Mouse (Mus musculus): ENCODE measurements around the gene Rpl23a. TPM values are rescaled to one million over a fixed set of nuclear protein-coding genes. Genes with fewer than 3 reads are reported as not detected.

Gene Rpl23a
- polyA plus RNA-seq, 1 experiment, result 312 TPM

DNA sequence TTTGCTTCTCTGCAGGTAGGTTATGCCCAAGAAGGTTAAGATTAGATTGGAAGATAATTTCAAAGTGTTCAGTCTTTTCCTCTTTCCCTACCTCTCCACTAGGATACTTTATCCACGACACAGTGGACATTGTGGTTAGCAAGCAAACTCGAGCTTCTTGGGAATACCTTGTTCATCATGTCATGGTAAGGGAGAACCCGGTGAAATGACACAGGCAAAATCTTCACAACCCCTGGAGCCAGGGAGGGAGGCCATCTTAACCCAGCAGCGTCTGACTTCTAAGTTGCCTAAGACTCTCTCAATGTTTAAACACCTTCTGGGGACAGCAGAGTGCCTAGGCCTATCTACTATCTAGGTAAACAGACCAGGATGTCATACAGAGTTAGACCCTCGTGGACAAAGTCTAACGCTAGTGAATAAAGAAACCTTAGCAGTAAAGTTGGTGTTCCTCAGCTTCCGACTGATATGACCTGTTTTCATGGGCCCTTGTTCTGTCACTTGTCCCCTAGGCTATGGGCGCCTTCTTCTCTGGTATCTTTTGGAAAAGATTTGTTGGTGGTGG lies 3.9 kb downstream of the Rpl23a start:
- H3K4me3 ChIP-seq (ENCODE audit: control insufficient read depth, insufficient read depth, low read length), result no peak overlapping the region
- H3K27me3 ChIP-seq (ENCODE audit: control insufficient read depth, insufficient read depth, low read length), result no peaks in the 10 kb centered on the region
- 58% methylated on average over 8 of the region's 8 CpGs for WGBS
- no peak for DNase-seq
- no peak for TF ChIP-seq CTCF (IDR thresholded peaks at IDR 0.05; ENCODE audit: borderline replicate concordance, control insufficient read depth, extremely low read depth, insufficient read depth, low read length, poor library complexity)
- no peak for TF ChIP-seq POLR2A (IDR thresholded peaks at IDR 0.05; ENCODE audit: control insufficient read depth, extremely low read depth, insufficient read depth, low read length, poor library complexity)
- no peak overlapping the region for H3K27ac ChIP-seq (ENCODE audit: control insufficient read depth, insufficient read depth, low read length)
- H3K36me3 ChIP-seq (ENCODE audit: control insufficient read depth, insufficient read depth, low read length), result peaks cover 17% of the 10 kb centered on the region
- peaks cover 15% of the 10 kb centered on the region for H3K4me1 ChIP-seq (replicated peaks; ENCODE audit: control insufficient read depth, insufficient read depth, low read length)

DNA sequence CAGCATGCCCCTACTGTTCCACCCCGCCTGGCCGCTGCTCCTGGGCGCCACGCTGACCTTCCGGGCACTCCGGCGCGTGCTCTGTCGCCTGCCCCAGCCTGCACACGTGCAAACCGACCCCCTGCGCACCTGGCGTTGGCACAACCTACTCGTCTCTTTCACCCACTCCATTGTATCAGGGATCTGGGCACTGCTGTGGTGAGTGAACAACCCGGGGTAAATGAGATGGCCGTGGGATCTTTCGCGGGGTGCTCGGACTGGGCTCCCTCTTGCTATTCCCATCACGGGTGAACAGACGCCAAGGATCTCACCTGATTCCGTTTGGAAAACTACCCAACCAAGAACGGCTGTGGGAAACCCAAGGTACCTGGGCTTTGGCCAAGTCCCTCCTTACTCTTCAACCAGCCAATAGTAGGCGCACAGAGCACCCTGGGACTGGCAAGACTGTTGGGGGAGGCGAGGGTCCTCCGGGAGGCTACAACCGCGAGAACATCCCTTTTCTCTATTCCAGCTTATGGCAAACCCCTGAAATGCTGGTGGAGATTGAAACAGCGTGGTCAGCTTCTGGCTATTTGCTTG lies 4.4 kb downstream of the Rpl23a start:
- TF ChIP-seq CTCF (IDR thresholded peaks at IDR 0.05; ENCODE audit: borderline replicate concordance, control insufficient read depth, extremely low read depth, insufficient read depth, low read length, poor library complexity) (no peak), POLR2A (IDR thresholded peaks at IDR 0.05; ENCODE audit: control insufficient read depth, extremely low read depth, insufficient read depth, low read length, poor library complexity) (no peak)
- Histone ChIP-seq H3K27me3 (ENCODE audit: control insufficient read depth, insufficient read depth, low read length) (no peaks in the 10 kb centered on the region), H3K4me3 (ENCODE audit: control insufficient read depth, insufficient read depth, low read length) (peak overlapping the region; percentile 62), H3K27ac (ENCODE audit: control insufficient read depth, insufficient read depth, low read length) (peak overlapping the region; percentile 26), H3K36me3 (ENCODE audit: control insufficient read depth, insufficient read depth, low read length) (peaks cover 17% of the 10 kb centered on the region), H3K4me1 (replicated peaks; ENCODE audit: control insufficient read depth, insufficient read depth, low read length) (peaks cover 15% of the 10 kb centered on the region)
- DNase-seq, result peak; percentile 42
- WGBS, result 2% methylated on average over 29 of the region's 29 CpGs

DNA sequence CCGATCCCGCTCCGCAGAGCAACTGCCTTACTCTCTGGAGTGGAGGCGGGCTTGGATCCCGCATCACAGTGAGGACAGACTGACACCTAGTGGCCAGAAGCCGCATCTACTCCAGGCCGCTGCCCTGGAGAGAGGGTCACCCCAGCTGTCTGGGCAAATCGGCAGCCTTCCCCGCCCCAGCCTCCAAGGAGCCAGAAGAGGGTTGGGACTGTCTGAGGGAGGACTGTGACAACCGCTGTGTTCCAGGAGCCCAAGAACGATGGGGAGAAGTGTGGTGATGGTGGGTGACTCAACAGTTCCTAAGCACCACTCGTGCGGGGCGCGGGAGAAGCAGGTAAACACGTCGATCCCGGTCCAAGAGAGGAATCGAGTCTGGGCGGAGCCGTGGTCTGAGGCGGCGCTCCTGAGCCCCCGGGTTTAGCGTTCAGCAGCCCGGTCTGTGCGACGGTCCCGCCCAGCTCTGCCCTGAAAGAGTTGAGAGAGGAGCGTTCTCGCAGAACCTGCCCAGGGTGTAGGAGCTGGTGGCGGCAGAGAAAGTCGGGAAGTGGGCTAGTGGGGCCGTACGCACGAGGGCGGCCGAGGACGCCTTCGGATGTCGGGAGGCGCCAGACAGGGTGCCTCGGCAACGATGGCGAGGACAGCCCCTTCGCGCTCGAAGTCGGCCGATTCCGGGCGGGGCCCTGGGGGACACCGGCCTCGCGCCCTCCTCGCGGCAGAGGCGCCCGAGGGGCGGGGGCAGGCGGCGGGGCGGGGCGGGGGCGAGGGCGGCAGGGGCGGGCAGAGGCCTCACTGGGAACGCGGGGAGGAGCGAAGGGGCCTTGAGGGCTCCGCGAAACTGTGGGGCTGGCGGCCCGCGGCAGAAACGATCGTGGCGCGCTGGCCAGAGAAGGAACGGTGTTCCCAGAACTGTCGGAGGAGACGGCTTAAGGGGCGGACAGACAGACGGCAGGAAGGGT lies 5.2 kb downstream of the Rpl23a start:
- 1% methylated on average over 75 of the region's 84 CpGs for WGBS
- Histone ChIP-seq H3K27me3 (ENCODE audit: control insufficient read depth, insufficient read depth, low read length) (no peaks in the 10 kb centered on the region), H3K27ac (ENCODE audit: control insufficient read depth, insufficient read depth, low read length) (peak overlapping the region; percentile 48), H3K36me3 (ENCODE audit: control insufficient read depth, insufficient read depth, low read length) (peaks cover 17% of the 10 kb centered on the region), H3K4me1 (replicated peaks; ENCODE audit: control insufficient read depth, insufficient read depth, low read length) (peaks cover 15% of the 10 kb centered on the region), H3K4me3 (ENCODE audit: control insufficient read depth, insufficient read depth, low read length) (peak overlapping the region; percentile 62)
- DNase-seq, result peak; percentile 94
- peak; percentile 93 for TF ChIP-seq CTCF (IDR thresholded peaks at IDR 0.05; ENCODE audit: borderline replicate concordance, control insufficient read depth, extremely low read depth, insufficient read depth, low read length, poor library complexity)
- TF ChIP-seq POLR2A (IDR thresholded peaks at IDR 0.05; ENCODE audit: control insufficient read depth, extremely low read depth, insufficient read depth, low read length, poor library complexity), result no peak

DNA sequence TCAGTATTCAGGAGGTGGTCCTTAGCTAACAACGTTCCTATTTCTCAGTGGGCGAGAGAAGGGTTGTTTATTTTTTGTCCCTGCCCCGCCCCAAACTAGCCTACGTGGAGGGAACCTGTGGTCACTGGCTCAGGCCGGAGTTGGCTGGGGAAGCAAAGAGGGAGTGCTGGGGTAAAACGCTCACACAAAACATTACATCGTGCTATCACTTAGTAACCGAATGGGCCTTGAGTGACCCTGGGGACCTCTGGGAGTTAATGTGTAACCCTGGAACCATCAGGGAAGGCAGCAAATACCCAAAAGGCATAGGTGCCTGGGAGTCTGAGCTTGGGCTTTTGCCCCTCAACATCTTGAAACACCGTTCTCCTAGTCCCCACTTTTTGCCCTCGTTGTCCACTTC lies 5.9 kb downstream of the Rpl23a start:
- 1% methylated on average over 10 of the region's 10 CpGs for WGBS
- Histone ChIP-seq H3K27ac (ENCODE audit: control insufficient read depth, insufficient read depth, low read length) (no peak overlapping the region), H3K4me1 (replicated peaks; ENCODE audit: control insufficient read depth, insufficient read depth, low read length) (peaks cover 15% of the 10 kb centered on the region), H3K4me3 (ENCODE audit: control insufficient read depth, insufficient read depth, low read length) (peak overlapping the region; percentile 62), H3K36me3 (ENCODE audit: control insufficient read depth, insufficient read depth, low read length) (peaks cover 17% of the 10 kb centered on the region), H3K27me3 (ENCODE audit: control insufficient read depth, insufficient read depth, low read length) (no peaks in the 10 kb centered on the region)
- TF ChIP-seq CTCF (IDR thresholded peaks at IDR 0.05; ENCODE audit: borderline replicate concordance, control insufficient read depth, extremely low read depth, insufficient read depth, low read length, poor library complexity), result no peak
- TF ChIP-seq POLR2A (IDR thresholded peaks at IDR 0.05; ENCODE audit: control insufficient read depth, extremely low read depth, insufficient read depth, low read length, poor library complexity), result no peak
- DNase-seq, result no peak

DNA sequence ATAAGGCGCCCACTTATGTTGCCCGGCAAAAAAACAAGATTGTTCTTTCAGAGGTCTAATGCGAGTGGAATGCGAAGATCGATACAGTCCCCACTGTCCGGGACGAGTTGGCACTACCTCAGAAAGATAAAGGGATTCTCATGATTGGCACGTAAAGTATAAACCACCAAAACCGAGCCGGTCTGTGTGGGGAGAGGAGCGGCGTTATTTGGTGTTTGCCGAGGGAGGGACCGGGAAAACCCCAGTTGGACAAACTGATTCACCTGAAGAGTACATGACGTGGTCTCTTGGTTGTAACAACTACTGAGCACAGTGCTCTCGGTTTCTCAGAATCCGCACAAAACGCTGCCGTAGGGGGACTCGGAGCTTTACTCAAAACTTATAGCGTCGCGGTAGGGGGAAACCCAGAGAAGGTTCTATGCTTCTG lies 6.5 kb downstream of the Rpl23a start:
- Histone ChIP-seq H3K27ac (ENCODE audit: control insufficient read depth, insufficient read depth, low read length) (peak overlapping the region; percentile 55; the same call in 1 of the 2 replicates), H3K27me3 (ENCODE audit: control insufficient read depth, insufficient read depth, low read length) (no peaks in the 10 kb centered on the region), H3K36me3 (ENCODE audit: control insufficient read depth, insufficient read depth, low read length) (peaks cover 17% of the 10 kb centered on the region), H3K4me1 (replicated peaks; ENCODE audit: control insufficient read depth, insufficient read depth, low read length) (peaks cover 15% of the 10 kb centered on the region), H3K4me3 (ENCODE audit: control insufficient read depth, insufficient read depth, low read length) (peak overlapping the region; percentile 66)
- no peak for DNase-seq
- TF ChIP-seq CTCF (IDR thresholded peaks at IDR 0.05; ENCODE audit: borderline replicate concordance, control insufficient read depth, extremely low read depth, insufficient read depth, low read length, poor library complexity) (no peak), POLR2A (IDR thresholded peaks at IDR 0.05; ENCODE audit: control insufficient read depth, extremely low read depth, insufficient read depth, low read length, poor library complexity) (no peak)
- under 1% methylated on average over 23 of the region's 23 CpGs for WGBS

DNA sequence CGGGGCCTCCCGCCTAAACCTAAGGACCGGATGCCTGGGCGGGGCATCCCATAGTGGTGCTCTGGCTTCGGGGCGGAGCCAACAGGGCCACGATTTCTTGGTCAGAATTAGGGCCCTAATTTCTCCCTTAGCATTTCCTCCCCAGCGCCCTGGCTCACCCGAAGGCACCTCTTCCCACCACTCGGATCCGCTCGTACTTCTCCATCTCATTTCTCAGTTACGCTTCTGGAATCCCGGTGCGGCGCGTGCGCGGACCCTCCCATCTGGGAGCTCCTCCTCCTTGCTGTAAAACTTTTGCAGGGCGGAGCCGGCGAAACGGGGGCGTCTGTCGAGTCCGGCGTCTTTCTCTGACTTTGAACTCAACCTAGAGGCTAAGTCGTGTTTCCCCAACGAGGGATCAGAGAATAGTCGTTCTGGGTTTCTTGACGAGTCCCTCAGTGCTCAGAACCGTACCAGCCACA lies 7.0 kb downstream of the Rpl23a start, which contains the start of the genes Nek8 and Tlcd1:
TSS of gene Nek8 (minus strand) at position 274 of the 461 bp plus-strand sequence.
TSS of gene Tlcd1 (plus strand) at position 310 of the 461 bp plus-strand sequence.
- TF ChIP-seq CTCF (IDR thresholded peaks at IDR 0.05; ENCODE audit: borderline replicate concordance, control insufficient read depth, extremely low read depth, insufficient read depth, low read length, poor library complexity) (peak; percentile 7; the same call in 1 of the 2 replicates), POLR2A (IDR thresholded peaks at IDR 0.05; ENCODE audit: control insufficient read depth, extremely low read depth, insufficient read depth, low read length, poor library complexity) (0 out of 2 replicates have a peak, but pooled peaks have one; percentile 34)
- Histone ChIP-seq H3K27me3 (ENCODE audit: control insufficient read depth, insufficient read depth, low read length) (no peaks in the 10 kb centered on the region), H3K4me1 (replicated peaks; ENCODE audit: control insufficient read depth, insufficient read depth, low read length) (peaks cover 15% of the 10 kb centered on the region), H3K36me3 (ENCODE audit: control insufficient read depth, insufficient read depth, low read length) (peaks cover 17% of the 10 kb centered on the region), H3K27ac (ENCODE audit: control insufficient read depth, insufficient read depth, low read length) (peak within 1 kb of the TSS; percentile 56), H3K4me3 (ENCODE audit: control insufficient read depth, insufficient read depth, low read length) (peak within 1 kb of the TSS; percentile 66)
- under 1% methylated on average over 32 of the region's 32 CpGs for WGBS
- peak; percentile 95 for DNase-seq

All from thymus, adult 2 months (tissue).